Mouse (Mus musculus): ENCODE results near the gene Nrbf2.

Nrbf2 gene

GRCm38 (mm10) chr10:67285176-67285814 is at the start of gene Nrbf2:
Gene Nrbf2, minus strand, starts transcription at chr10:67285305.
- DNase-seq (ENCODE audit: inconsistent age in 2 of 2, low spot score in 1 of 2): peak; percentile 88 to 95

GRCm38 (mm10) chr10:67330580-67330979 is 45.5 kb upstream of the Nrbf2 start:
- no peak for DNase-seq (ENCODE audit: inconsistent age in 2 of 2, low spot score in 1 of 2)

- DNase-seq (ENCODE audit: inconsistent age in 2 of 2, low spot score in 1 of 2): no peak
Measured at GRCm38 (mm10) chr10:67329661-67330060, 44.6 kb upstream of the Nrbf2 start.

GRCm38 (mm10) chr10:67328208-67328607 is 43.1 kb upstream of the Nrbf2 start:
- no peak for DNase-seq (ENCODE audit: inconsistent age in 2 of 2, low spot score in 1 of 2)

- no peak for DNase-seq (ENCODE audit: inconsistent age in 2 of 2, low spot score in 1 of 2)
Measured at GRCm38 (mm10) chr10:67324036-67324435, 38.9 kb upstream of the Nrbf2 start.

GRCm38 (mm10) chr10:67321396-67321795 is 36.3 kb upstream of the Nrbf2 start:
- no peak for DNase-seq (ENCODE audit: inconsistent age in 2 of 2, low spot score in 1 of 2)

- DNase-seq (ENCODE audit: inconsistent age in 2 of 2, low spot score in 1 of 2): no peak
Measured at GRCm38 (mm10) chr10:67320207-67320859, 35.2 kb upstream of the Nrbf2 start.

GRCm38 (mm10) chr10:67319016-67319725 is 34.1 kb upstream of the Nrbf2 start:
- no peak for DNase-seq (ENCODE audit: inconsistent age in 2 of 2, low spot score in 1 of 2)

- peak in 1 of 2 experiments; percentile 43 for DNase-seq (ENCODE audit: inconsistent age in 2 of 2, low spot score in 1 of 2)
Measured at GRCm38 (mm10) chr10:67317931-67318460, 32.9 kb upstream of the Nrbf2 start.

GRCm38 (mm10) chr10:67314811-67315435 is 29.8 kb upstream of the Nrbf2 start:
- DNase-seq (ENCODE audit: inconsistent age in 2 of 2, low spot score in 1 of 2): peak; percentile 36 to 80

- DNase-seq (ENCODE audit: inconsistent age in 2 of 2, low spot score in 1 of 2): peak in 1 of 2 experiments; percentile 33
Measured at GRCm38 (mm10) chr10:67312456-67312855, 27.4 kb upstream of the Nrbf2 start.

- DNase-seq (ENCODE audit: inconsistent age in 2 of 2, low spot score in 1 of 2): peak; percentile 67 to 87
Measured at GRCm38 (mm10) chr10:67311277-67311959, 26.3 kb upstream of the Nrbf2 start.

- no peak for DNase-seq (ENCODE audit: inconsistent age in 2 of 2, low spot score in 1 of 2)
Measured at GRCm38 (mm10) chr10:67309483-67310138, 24.5 kb upstream of the Nrbf2 start.

GRCm38 (mm10) chr10:67302340-67302739 is 17.2 kb upstream of the Nrbf2 start:
- DNase-seq (ENCODE audit: inconsistent age in 2 of 2, low spot score in 1 of 2): no peak

- no peak for DNase-seq (ENCODE audit: inconsistent age in 2 of 2, low spot score in 1 of 2)
Measured at GRCm38 (mm10) chr10:67301046-67301445, 15.9 kb upstream of the Nrbf2 start.

GRCm38 (mm10) chr10:67299285-67299684 is 14.2 kb upstream of the Nrbf2 start:
- DNase-seq (ENCODE audit: inconsistent age in 2 of 2, low spot score in 1 of 2): peak; percentile 47 to 81

- peak; percentile 25 to 60 for DNase-seq (ENCODE audit: inconsistent age in 2 of 2, low spot score in 1 of 2)
Measured at GRCm38 (mm10) chr10:67298856-67299255, 13.8 kb upstream of the Nrbf2 start.

GRCm38 (mm10) chr10:67297175-67297855 is 12.2 kb upstream of the Nrbf2 start:
- DNase-seq (ENCODE audit: inconsistent age in 2 of 2, low spot score in 1 of 2): no peak

- no peak for DNase-seq (ENCODE audit: inconsistent age in 2 of 2, low spot score in 1 of 2)
Measured at GRCm38 (mm10) chr10:67296482-67297152, 11.5 kb upstream of the Nrbf2 start.

Measured in adrenal gland, adult (tissue).